Mouse (Mus musculus): ENCODE data around the gene Ssu72. TPM values are rescaled to one million over a fixed set of nuclear protein-coding genes. Genes with fewer than 3 reads are reported as not detected.

Gene Ssu72
- polyA plus RNA-seq, 1 experiment from 2014 or later: 155 TPM

GRCm38 (mm10) chr4:155780895-155781294, 76.3 kb downstream of the Ssu72 start:
- Histone ChIP-seq H3K27me3 (ENCODE audit: control insufficient read depth, insufficient read depth, low read length) (no peaks in the 10 kb centered on the region), H3K4me3 (ENCODE audit: low read depth, low read length) (no peak overlapping the region), H3K9me3 (ENCODE audit: control insufficient read depth, low read length) (no peaks in the 10 kb centered on the region), H3K4me1 (ENCODE audit: control insufficient read depth, insufficient read depth, low read length) (peaks cover 3% of the 10 kb centered on the region; the same call in 1 of the 2 replicates), H3K27ac (ENCODE audit: low read depth, low read length) (no peak overlapping the region), H3K4me2 (no peak overlapping the region), H3K9ac (ENCODE audit: low read length) (no peak overlapping the region), H3K36me3 (ENCODE audit: control insufficient read depth, insufficient read depth, low read length) (no peaks in the 10 kb centered on the region)
- WGBS: 45% methylated on average over 6 of the region's 6 CpGs
- ATAC-seq (ENCODE audit: low FRiP score) (no peak), DNase-seq (ENCODE audit: low spot score, missing footprints) (peak; percentile 83)

Other genes starting within 250 kb of the Ssu72 start
- gene Tmem52, start 235.7 kb upstream of the Ssu72 start, polyA plus RNA-seq (2014; fragmentation: Nextera tagmentation; extraction: Ambion mirVana): not detected in 2 replicates
- gene Gnb1, start 213.4 kb upstream of the Ssu72 start, polyA plus RNA-seq (2014; fragmentation: Nextera tagmentation; extraction: Ambion mirVana): 771 and 811 TPM in 2 replicates
- 98.3 and 99.8 TPM in 2 replicates for gene Nadk, start 142.4 kb upstream of the Ssu72 start, polyA plus RNA-seq (2014; fragmentation: Nextera tagmentation; extraction: Ambion mirVana)
- gene Slc35e2, start 103.4 kb upstream of the Ssu72 start, polyA plus RNA-seq (2014; fragmentation: Nextera tagmentation; extraction: Ambion mirVana): 18.0 and 18.1 TPM in 2 replicates
- 72.9 and 83.6 TPM in 2 replicates for gene Cdk11b, start 79.9 kb upstream of the Ssu72 start, polyA plus RNA-seq (2014; fragmentation: Nextera tagmentation; extraction: Ambion mirVana)
- gene Gm10563, start 59.4 kb upstream of the Ssu72 start, polyA plus RNA-seq (2014; fragmentation: Nextera tagmentation; extraction: Ambion mirVana): not detected in 2 replicates
- gene Mmp23, start 51.4 kb upstream of the Ssu72 start, polyA plus RNA-seq (2014; fragmentation: Nextera tagmentation; extraction: Ambion mirVana): 2.5 and 4.1 TPM in 2 replicates
- 11.8 and 12.8 TPM in 2 replicates for gene Mib2, start 35.6 kb upstream of the Ssu72 start, polyA plus RNA-seq (2014; fragmentation: Nextera tagmentation; extraction: Ambion mirVana)
- 1.3 and 1.5 TPM in 2 replicates for gene Fndc10, start 10.5 kb upstream of the Ssu72 start, polyA plus RNA-seq (2014; fragmentation: Nextera tagmentation; extraction: Ambion mirVana)
- 0.69 and 0.96 TPM in 2 replicates for gene Tmem240, start 30.0 kb downstream of the Ssu72 start, polyA plus RNA-seq (2014; fragmentation: Nextera tagmentation; extraction: Ambion mirVana)
- gene Atad3a, start 56.3 kb downstream of the Ssu72 start, polyA plus RNA-seq (2014; fragmentation: Nextera tagmentation; extraction: Ambion mirVana): 84.5 and 84.6 TPM in 2 replicates
- 9.1 and 9.9 TPM in 2 replicates for gene Vwa1, start 69.9 kb downstream of the Ssu72 start, polyA plus RNA-seq (2014; fragmentation: Nextera tagmentation; extraction: Ambion mirVana)
- 0.14 and 0.21 TPM in 2 replicates for gene Tmem88b, start 81.1 kb downstream of the Ssu72 start, polyA plus RNA-seq (2014; fragmentation: Nextera tagmentation; extraction: Ambion mirVana)
- not detected in 2 replicates for gene Ankrd65, start 85.6 kb downstream of the Ssu72 start, polyA plus RNA-seq (2014; fragmentation: Nextera tagmentation; extraction: Ambion mirVana)
- 225 and 243 TPM in 2 replicates for gene Mrpl20, start 98.1 kb downstream of the Ssu72 start, polyA plus RNA-seq (2014; fragmentation: Nextera tagmentation; extraction: Ambion mirVana)
- 146 and 157 TPM in 2 replicates for gene Ccnl2, start 107.7 kb downstream of the Ssu72 start, polyA plus RNA-seq (2014; fragmentation: Nextera tagmentation; extraction: Ambion mirVana)
- gene Aurkaip1, start 126.5 kb downstream of the Ssu72 start, polyA plus RNA-seq (2014; fragmentation: Nextera tagmentation; extraction: Ambion mirVana): 113 and 128 TPM in 2 replicates
- 37.7 and 41.9 TPM in 2 replicates for gene Mxra8, start 134.9 kb downstream of the Ssu72 start, polyA plus RNA-seq (2014; fragmentation: Nextera tagmentation; extraction: Ambion mirVana)
- gene Dvl1, start 142.6 kb downstream of the Ssu72 start, polyA plus RNA-seq (2014; fragmentation: Nextera tagmentation; extraction: Ambion mirVana): 8.6 and 10.7 TPM in 2 replicates
- gene Tas1r3, start 158.6 kb downstream of the Ssu72 start, polyA plus RNA-seq (2014; fragmentation: Nextera tagmentation; extraction: Ambion mirVana): 0.34 and 0.59 TPM in 2 replicates
- 24.7 and 24.8 TPM in 2 replicates for gene Cptp, start 164.6 kb downstream of the Ssu72 start, polyA plus RNA-seq (2014; fragmentation: Nextera tagmentation; extraction: Ambion mirVana)
- 102 and 103 TPM in 2 replicates for gene Ints11, start 164.7 kb downstream of the Ssu72 start, polyA plus RNA-seq (2014; fragmentation: Nextera tagmentation; extraction: Ambion mirVana)
- gene Pusl1, start 187.0 kb downstream of the Ssu72 start, polyA plus RNA-seq (2014; fragmentation: Nextera tagmentation; extraction: Ambion mirVana): 37.2 and 39.4 TPM in 2 replicates
- gene Acap3, start 187.0 kb downstream of the Ssu72 start, polyA plus RNA-seq (2014; fragmentation: Nextera tagmentation; extraction: Ambion mirVana): 25.6 and 27.5 TPM in 2 replicates
- gene Ube2j2, start 239.0 kb downstream of the Ssu72 start, polyA plus RNA-seq (2014; fragmentation: Nextera tagmentation; extraction: Ambion mirVana): 148 and 158 TPM in 2 replicates

Measured in midbrain, embryonic 11.5 days (tissue).